Comparison of ENCODE assay signal across 15 mouse cellular contexts in genomic region chr2:74850036-74850435, GRCm38 (mm10). TPM values are rescaled to one million over a fixed set of nuclear protein-coding genes. Genes with fewer than 3 reads are reported as not detected.
DNase-seq lines count a peak whose midpoint lies in the region; ATAC-seq and TF ChIP-seq lines count a peak whose summit lies in the region.
"Had no signal": no experiment of that assay in that cellular context is flagged by ENCODE, and none has a peak within 500 bp of the region (broad histone marks: within the 10 kb centered on the region; RNA-seq: fewer than 3 reads in every experiment).

No protein-coding gene starts in this region.

- DNase-seq in cerebellum, postnatal 4 days (ENCODE audit: low spot score in 2 of 2): no peak
- peak; percentile 42 for DNase-seq in lung, embryonic 14.5 days
- DNase-seq in lung, postnatal 36 days: no peak
- DNase-seq in cerebellum, postnatal 25 days: peak; percentile 41 to 61
- DNase-seq in layer of hippocampus, adult 2 months (ENCODE audit: low spot score in 2 of 2): no peak
- no peak for DNase-seq in frontal cortex, postnatal 25 days (ENCODE audit: low spot score in 2 of 2)
- DNase-seq: liver, embryonic 13.5 days; lung, postnatal 4 days; right cerebral cortex, adult 18-20 months had no signal

- H3K9ac ChIP-seq in lung, embryonic 14.5 days: no peak overlapping the region
- H3K9ac ChIP-seq: embryonic facial prominence, embryonic 13.5 days; forebrain, embryonic 12.5 days; hindbrain, embryonic 15.5 days; liver, embryonic 13.5 days; midbrain, embryonic 15.5 days had no signal

- no peak overlapping the region for H3K4me2 ChIP-seq in lung, embryonic 14.5 days
- H3K4me2 ChIP-seq: embryonic facial prominence, embryonic 13.5 days; forebrain, embryonic 12.5 days; hindbrain, embryonic 15.5 days; liver, embryonic 13.5 days; midbrain, embryonic 15.5 days had no signal

- no peaks in the 10 kb centered on the region for H3K27me3 ChIP-seq in lung, embryonic 14.5 days (ENCODE audit: insufficient read depth, low read length)
- H3K27me3 ChIP-seq: embryonic facial prominence, embryonic 13.5 days; forebrain, embryonic 12.5 days; hindbrain, embryonic 15.5 days; liver, embryonic 13.5 days; midbrain, embryonic 15.5 days had no signal

- ATAC-seq in cerebellum, adult (ENCODE audit: insufficient number of reproducible peaks, low FRiP score, low TSS enrichment): peak; percentile 90
- no peak for ATAC-seq in lung, embryonic 14.5 days (ENCODE audit: insufficient read depth)
- ATAC-seq in inflammation-experienced regulatory T-cells, adult 6 months: no peak
- ATAC-seq: midbrain, embryonic 15.5 days had no signal

- no peaks in the 10 kb centered on the region for H3K36me3 ChIP-seq in lung, embryonic 14.5 days (ENCODE audit: insufficient read depth)
- H3K36me3 ChIP-seq: embryonic facial prominence, embryonic 13.5 days; forebrain, embryonic 12.5 days; hindbrain, embryonic 15.5 days; liver, embryonic 13.5 days; midbrain, embryonic 15.5 days had no signal

- H3K4me1 ChIP-seq in lung, embryonic 14.5 days (ENCODE audit: insufficient read depth): no peaks in the 10 kb centered on the region
- H3K4me1 ChIP-seq: forebrain, embryonic 12.5 days; midbrain, embryonic 15.5 days had no signal

- WGBS in lung, embryonic 14.5 days: 39% methylated on average over 1 of the region's 1 CpGs

- H3K9me3 ChIP-seq in lung, embryonic 14.5 days (ENCODE audit: low read depth, low read length): no peaks in the 10 kb centered on the region
- H3K9me3 ChIP-seq: embryonic facial prominence, embryonic 13.5 days; forebrain, embryonic 12.5 days; hindbrain, embryonic 15.5 days; liver, embryonic 13.5 days; midbrain, embryonic 15.5 days had no signal

- no peak overlapping the region for H3K4me3 ChIP-seq in lung, embryonic 14.5 days (ENCODE audit: low read depth, low read length)
- H3K4me3 ChIP-seq in layer of hippocampus, adult 2 months: no peak overlapping the region
- H3K4me3 ChIP-seq: embryonic facial prominence, embryonic 13.5 days; forebrain, embryonic 12.5 days; hindbrain, embryonic 15.5 days; liver, embryonic 13.5 days; midbrain, embryonic 15.5 days had no signal

- TF ChIP-seq CTCF in lung, embryonic 14.5 days (IDR thresholded peaks at IDR 0.05; ENCODE audit: low read depth): no peak
- TF ChIP-seq CTCF in layer of hippocampus, adult 2 months (conservative IDR thresholded peaks at IDR 0.05): no peak

- H3K27ac ChIP-seq in lung, embryonic 14.5 days (ENCODE audit: low read depth): no peak overlapping the region
- H3K27ac ChIP-seq in layer of hippocampus, adult 2 months: no peak overlapping the region
- H3K27ac ChIP-seq: embryonic facial prominence, embryonic 13.5 days; forebrain, embryonic 12.5 days; hindbrain, embryonic 15.5 days; liver, embryonic 13.5 days; midbrain, embryonic 15.5 days had no signal

RNA-seq across cellular contexts. Expression of gene Mtx2, which starts 24.4 kb away (rescaled TPM):
- polyA plus RNA-seq in lung, embryonic 14.5 days (2014; fragmentation: Nextera tagmentation; extraction: Ambion mirVana): 122 and 125 TPM in 2 replicates
- total RNA-seq in layer of hippocampus, adult 2 months (2021): 10 to 100 TPM; 41.8 to 42.8 TPM
- polyA plus RNA-seq in inflammation-experienced regulatory T-cells, adult 6 months (2017; shearing (Covaris generic)): 10 to 100 TPM; 11.5 to 19.3 (median 17.4) TPM

Comparison
In these comparisons a context has a peak if more than half of its experiments do, and no peak if none do; other contexts are left out.
1. DNase-seq: peak in lung, embryonic 14.5 days (single experiment) and cerebellum, postnatal 25 days (2 of 2); none in cerebellum, postnatal 4 days (0 of 2), lung, postnatal 36 days (single experiment), layer of hippocampus, adult 2 months (0 of 2) and frontal cortex, postnatal 25 days (0 of 2).